Mouse (Mus musculus) adrenal gland, adult 18-20 months (tissue): ENCODE measurements at regions not wholly inside any gene's neighbourhood (a gene's known extent, or its start where the extent isn't known, plus 50 kb on each side); places are given as distances from the start of the nearest gene placed in this dataset.

Experiments used
- DNase-seq, 2 experiments: peaks; one replicate each; pipeline ENCODE4 v3.0.0; 2021 to 2022; ENCODE audit warnings: low spot score in 2 of 2

- no peak for DNase-seq
These were observed 463.5 kb downstream of the Efna5 start for GRCm38 (mm10) chr17:62417584-62417983.

- no peak for DNase-seq
These were observed 466.0 kb downstream of the Efna5 start for GRCm38 (mm10) chr17:62415152-62415551.

GRCm38 (mm10) chr17:62412666-62413180 is 468.4 kb downstream of the Efna5 start:
- DNase-seq = peak; percentile 23 to 24

GRCm38 (mm10) chr17:62403739-62404138 is 477.4 kb downstream of the Efna5 start:
- no peak for DNase-seq

GRCm38 (mm10) chr17:62393355-62394006 is 487.6 kb downstream of the Efna5 start:
- DNase-seq = no peak

- no peak for DNase-seq
These were observed 497.1 kb downstream of the Efna5 start for GRCm38 (mm10) chr17:62384053-62384452.

- no peak for DNase-seq
These were observed 502.2 kb downstream of the Efna5 start for GRCm38 (mm10) chr17:62378868-62379417.

- no peak for DNase-seq
These were observed 512.0 kb downstream of the Efna5 start for GRCm38 (mm10) chr17:62369100-62369499.

GRCm38 (mm10) chr17:62367937-62368336 is 513.2 kb downstream of the Efna5 start:
- DNase-seq = no peak

- no peak for DNase-seq
These were observed 522.8 kb downstream of the Efna5 start for GRCm38 (mm10) chr17:62358323-62358722.

- no peak for DNase-seq
These were observed 543.1 kb downstream of the Efna5 start for GRCm38 (mm10) chr17:62337890-62338557.

- no peak for DNase-seq
These were observed 550.9 kb downstream of the Efna5 start for GRCm38 (mm10) chr17:62330226-62330625.

GRCm38 (mm10) chr17:62326844-62327243 is 554.3 kb downstream of the Efna5 start:
- DNase-seq = no peak

- DNase-seq = no peak
These were observed 562.1 kb downstream of the Efna5 start for GRCm38 (mm10) chr17:62319033-62319432.

- DNase-seq = peak in 1 of 2 experiments; percentile 24
These were observed 571.1 kb downstream of the Efna5 start for GRCm38 (mm10) chr17:62310059-62310458.

- DNase-seq = no peak
These were observed 574.0 kb downstream of the Efna5 start for GRCm38 (mm10) chr17:62307111-62307510.

GRCm38 (mm10) chr17:62306524-62306923 is 574.6 kb downstream of the Efna5 start:
- no peak for DNase-seq

GRCm38 (mm10) chr17:62305140-62305539 is 576.0 kb downstream of the Efna5 start:
- DNase-seq = no peak

- DNase-seq = no peak
These were observed 577.0 kb downstream of the Efna5 start for GRCm38 (mm10) chr17:62304073-62304472.

GRCm38 (mm10) chr17:62299875-62300274 is 581.2 kb downstream of the Efna5 start:
- DNase-seq = no peak

- DNase-seq = no peak
These were observed 583.6 kb downstream of the Efna5 start for GRCm38 (mm10) chr17:62297393-62298060.

- DNase-seq = no peak
These were observed 585.7 kb downstream of the Efna5 start for GRCm38 (mm10) chr17:62295412-62295811.
